Mouse (Mus musculus) right cerebral cortex, postnatal 4 days (tissue): Measurements from ENCODE around the gene Pskh1.
A peak's percentile ranks its signal among the peaks of the same experiment; 100 is the strongest.

ENCODE experiments used
- DNase-seq: peaks from one replicate; pipeline ENCODE4 v3.0.0-alpha.2; 2022

Pskh1 gene

GRCm38 (mm10) chr8:105893339-105893738 lies 6.9 kb upstream of the Pskh1 start, which contains the start of gene Nrn1l:
Nrn1l (plus strand) TSS chr8:105893567.
- DNase-seq: peak; percentile 66

- DNase-seq: no peak
Measured at GRCm38 (mm10) chr8:105897801-105898480, 2.3 kb upstream of the Pskh1 start.

DNA sequence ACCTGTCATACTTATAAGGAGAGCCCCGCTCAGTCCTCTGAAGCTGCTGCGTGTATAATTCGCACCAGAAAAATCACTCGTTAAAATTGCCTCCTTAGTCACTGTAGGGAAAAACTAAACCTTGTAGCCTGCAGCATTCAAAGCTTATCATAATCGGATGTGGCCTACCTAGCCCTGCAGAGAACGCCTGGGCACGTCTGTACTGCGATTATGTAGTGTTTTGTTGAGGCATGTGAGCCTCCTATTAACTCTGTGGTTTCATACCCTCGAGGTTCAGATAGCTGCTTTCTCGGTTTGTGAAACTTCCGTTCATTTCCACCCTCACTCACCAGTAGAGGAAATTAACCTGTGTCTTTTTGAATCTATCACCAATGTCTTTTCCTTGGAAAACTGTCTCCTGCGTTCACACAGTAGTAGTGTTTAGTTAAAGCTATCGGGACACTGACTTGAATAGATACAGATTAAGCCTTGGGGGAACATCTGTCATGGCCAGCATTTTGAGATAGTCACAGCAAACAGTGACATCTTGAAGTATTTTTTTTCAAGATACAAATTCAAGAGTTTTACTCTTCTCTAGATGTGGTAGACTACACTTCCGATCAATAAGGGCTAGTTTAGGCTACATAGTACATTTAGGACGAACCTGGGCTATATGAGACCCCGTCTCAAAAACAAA lies 838 bp downstream of the Pskh1 start:
- DNase-seq: no peak

- no peak for DNase-seq
Measured at GRCm38 (mm10) chr8:105919390-105919789, 19.1 kb downstream of the Pskh1 start.

DNA sequence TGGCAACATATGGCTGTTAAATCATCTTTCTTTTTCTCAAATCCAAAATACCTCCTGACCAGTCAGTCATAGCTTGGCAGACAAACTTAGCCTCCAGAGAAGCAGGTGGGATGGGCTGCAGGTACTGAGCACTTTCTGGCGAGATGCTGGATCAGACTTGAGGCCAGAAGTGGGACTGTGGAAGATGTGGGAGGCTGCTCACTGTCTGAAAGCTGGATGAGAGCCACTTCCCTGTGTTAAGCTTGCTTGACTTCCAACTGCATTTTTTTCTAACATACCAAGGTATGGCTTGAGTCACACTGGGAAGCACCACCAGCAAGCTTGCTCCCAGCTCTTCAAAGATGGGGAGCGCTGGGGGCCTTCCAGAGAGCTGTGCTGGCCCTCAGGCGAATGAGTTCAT lies 24.9 kb downstream of the Pskh1 start:
- no peak for DNase-seq

- peak; percentile 94 for DNase-seq
Measured at GRCm38 (mm10) chr8:105930602-105931001, 30.4 kb downstream of the Pskh1 start.

- no peak for DNase-seq
Measured at GRCm38 (mm10) chr8:105931271-105931670, 31.0 kb downstream of the Pskh1 start.

DNA sequence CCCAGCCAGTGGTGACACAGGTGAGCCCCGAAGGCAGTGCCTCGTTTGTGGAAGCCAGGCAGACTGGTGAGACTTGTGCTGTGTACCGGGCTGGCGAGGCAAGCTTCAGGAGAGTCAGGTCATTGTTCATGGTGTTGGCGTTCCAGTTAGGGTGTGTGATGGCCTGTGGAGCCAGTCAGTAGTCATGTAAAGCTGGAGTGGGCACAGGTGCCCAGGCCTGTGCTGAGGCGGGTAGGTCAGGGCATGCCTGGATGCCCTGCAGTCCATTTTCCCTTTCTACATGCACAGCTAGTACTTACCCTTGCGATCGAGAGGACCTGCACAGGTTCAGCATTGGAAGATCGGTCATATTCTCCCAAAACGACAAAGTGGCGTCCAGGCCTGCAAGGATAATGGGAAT lies 32.3 kb downstream of the Pskh1 start:
- DNase-seq: no peak

DNA sequence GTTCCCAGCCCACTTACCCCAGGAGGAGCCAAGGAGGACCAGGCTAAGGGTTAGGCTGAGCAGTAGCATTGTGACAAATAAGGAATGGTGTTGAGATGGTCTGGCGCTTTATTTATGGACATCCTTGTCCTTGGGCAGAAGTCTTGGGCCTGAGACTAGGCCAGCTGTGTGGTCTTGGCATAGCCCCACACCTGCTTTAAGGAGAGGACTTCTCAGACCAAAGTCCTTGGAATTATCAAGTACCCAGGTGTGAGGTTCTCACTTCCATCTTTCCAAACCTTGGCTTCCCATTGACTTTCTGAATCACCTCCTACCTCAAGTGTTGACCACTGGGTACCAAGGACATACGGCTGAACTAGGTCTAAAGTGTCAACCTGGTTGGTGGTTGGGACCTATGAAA lies 33.5 kb downstream of the Pskh1 start, which contains the start of gene Ctrl:
TSS of gene Ctrl (minus strand) at position 101 of the 400 bp plus-strand sequence.
- DNase-seq: no peak

- no peak for DNase-seq
Measured at GRCm38 (mm10) chr8:105935105-105935504, 34.9 kb downstream of the Pskh1 start.

DNA sequence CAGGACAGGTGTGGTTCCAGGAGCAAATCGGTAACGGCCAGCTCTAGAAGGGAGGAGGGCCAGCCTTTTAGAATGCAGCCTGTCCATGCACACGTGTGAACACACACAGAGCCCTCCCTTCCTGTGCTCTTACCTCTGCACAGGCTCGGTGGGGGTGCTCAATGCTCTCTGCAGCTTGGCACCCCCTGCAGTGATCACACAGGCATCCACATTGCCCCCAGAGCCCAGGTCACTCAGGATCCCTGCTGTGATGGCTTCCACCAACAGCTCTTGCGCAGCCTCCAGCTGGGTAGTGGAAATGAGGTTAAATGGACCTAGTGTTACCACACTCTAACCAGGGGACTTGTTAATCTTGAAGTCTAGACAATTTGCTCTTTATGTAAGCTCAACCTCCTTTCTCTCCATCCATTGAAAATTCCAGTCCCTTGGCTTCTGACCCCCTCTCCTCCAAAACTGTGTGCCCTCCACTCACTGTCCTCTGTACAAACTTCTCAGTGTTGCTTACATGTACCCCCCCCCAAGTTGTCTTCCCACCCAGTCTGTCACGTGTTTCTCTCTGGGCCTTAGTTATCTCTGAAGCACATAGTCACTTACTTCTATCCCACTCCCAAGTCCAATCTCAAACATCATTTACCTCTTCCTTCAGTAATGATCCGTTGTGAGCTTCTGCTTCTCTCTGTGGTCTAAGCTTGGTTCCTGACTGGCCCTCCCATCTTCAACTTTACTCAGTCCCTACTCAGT lies 35.8 kb downstream of the Pskh1 start:
- no peak for DNase-seq

- peak; percentile 79 for DNase-seq
Measured at GRCm38 (mm10) chr8:105936866-105937475, 36.7 kb downstream of the Pskh1 start.

- peak; percentile 41 for DNase-seq
Measured at GRCm38 (mm10) chr8:105937496-105938305, 37.5 kb downstream of the Pskh1 start.

DNA sequence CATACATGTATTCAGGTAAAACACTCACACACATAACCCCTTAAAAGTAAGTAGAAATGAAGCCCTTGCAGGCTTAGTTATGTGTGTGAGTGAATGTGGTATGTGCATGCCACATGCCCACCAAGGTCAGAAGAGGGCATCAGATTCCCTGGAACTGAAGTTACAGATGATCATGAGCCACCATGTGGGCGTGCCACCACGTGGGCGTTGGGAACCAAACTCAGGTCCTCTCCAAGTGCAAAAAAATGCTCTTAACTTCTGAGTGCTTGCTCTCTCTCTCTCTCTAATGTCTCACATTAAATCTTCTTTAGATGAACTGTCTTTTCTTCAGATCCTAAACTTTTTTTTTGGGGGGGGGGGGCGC lies 38.0 kb downstream of the Pskh1 start, which contains the start of gene Psmb10:
TSS of gene Psmb10 (minus strand) at position 139 of the 364 bp plus-strand sequence.
- no peak for DNase-seq

DNA sequence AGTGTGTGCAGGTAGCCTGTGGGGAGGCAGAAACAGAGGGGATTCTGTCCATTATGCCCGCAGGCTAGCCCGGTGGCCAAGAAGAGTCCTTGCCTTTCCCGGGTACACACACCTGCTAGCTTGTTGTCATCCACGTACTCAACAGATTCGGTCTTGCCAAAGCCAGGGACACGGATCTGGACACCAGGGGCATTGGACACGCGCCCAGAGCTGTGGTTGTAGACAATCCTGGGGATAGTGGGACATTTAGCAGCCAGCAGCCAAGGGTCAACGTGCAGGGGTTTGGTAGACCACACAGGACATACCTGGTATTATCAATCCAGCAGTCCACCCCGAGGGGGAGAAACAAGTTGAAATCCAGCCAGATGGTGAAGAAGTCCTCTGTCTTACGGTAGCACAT lies 41.8 kb downstream of the Pskh1 start:
- DNase-seq: no peak

- DNase-seq: no peak
Measured at GRCm38 (mm10) chr8:105942542-105942941, 42.3 kb downstream of the Pskh1 start.

DNA sequence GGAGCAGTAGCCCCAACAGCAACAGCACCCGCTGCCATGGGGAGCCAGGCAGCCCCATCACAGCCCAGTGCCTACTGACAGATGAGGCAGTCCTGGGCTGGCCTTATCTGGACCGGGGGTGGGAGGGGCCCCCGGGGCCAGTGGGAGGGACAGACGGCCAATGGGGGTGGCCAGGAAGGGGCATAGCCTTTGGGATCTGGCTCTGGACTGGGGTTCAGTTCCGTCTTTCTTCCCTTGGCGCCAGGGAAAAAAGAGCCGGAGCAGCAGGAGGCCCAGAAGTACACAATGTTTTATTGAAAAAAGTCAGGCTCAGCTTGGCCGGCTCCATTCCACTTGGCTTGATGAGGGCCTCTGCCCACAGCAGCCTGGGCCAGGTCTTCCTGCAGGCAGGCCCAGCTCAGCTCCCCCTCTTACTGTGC lies 43.1 kb downstream of the Pskh1 start, which contains the start of gene Lcat:
TSS of gene Lcat (minus strand) at position 62 of the 419 bp plus-strand sequence.
- no peak for DNase-seq

DNA sequence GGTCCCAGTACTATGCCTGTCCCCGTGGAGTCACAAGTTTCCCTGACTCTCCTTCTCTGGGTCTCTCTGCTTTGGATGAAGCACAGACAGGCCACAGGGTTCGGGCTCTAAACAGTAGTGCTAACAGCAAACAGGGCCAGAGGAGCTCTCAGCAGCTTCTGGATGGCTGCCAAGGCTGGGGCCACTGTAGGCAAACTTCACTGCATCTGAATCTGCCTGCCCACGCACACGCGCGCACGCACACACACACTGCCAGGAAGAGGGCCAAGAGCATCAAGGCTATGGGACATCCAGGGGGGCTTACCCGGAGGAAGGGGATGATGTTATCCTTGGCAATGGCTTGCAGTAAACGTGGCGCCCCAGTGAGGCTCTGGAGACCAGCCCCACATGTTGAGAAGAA lies 49.1 kb downstream of the Pskh1 start:
- DNase-seq: peak; percentile 72

- DNase-seq: peak; percentile 56
Measured at GRCm38 (mm10) chr8:105951057-105951659, 50.9 kb downstream of the Pskh1 start.

GRCm38 (mm10) chr8:105956556-105956955 lies 56.3 kb downstream of the Pskh1 start:
- no peak for DNase-seq

DNA sequence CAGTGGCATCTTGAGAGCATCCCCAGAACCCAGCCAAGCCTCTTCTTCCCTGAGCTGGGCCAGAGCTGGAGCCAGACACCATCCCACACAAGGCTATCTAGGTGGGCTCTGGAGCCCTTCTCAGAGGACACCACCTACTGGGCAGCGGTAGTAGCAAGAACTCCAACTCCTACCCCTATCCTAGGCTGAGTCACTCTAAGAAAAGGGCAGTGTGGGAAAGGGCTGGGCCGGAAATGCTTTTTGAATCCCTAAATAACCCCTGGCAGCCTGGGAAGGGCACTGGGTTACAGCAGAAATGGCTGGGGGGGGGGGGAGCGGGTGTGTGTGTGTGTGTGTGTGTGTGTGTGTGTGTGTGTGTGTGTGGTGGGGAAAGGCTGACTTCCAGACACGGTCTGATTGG lies 57.6 kb downstream of the Pskh1 start:
- no peak for DNase-seq

DNA sequence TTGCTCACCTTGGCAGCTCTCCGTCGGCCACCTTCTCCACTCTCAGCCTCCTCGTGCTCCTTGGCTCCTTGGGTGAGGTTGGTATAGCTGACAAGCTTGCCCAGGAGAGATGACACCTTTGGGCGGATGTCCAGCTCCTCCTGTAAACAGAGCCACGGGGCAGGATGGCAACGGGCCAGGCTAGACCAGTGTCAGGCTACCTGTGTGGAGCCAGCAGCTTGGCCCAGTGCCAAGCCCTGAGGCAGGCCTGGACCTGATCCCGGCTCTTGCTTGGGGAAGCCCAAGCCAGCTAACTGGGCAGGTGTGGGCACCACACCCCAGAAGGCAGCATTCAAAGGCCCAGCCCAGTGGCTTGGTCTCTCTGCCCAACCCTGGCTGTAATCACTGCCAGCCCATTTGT lies 59.1 kb downstream of the Pskh1 start:
- DNase-seq: no peak
